In the genomic region with DNA sequence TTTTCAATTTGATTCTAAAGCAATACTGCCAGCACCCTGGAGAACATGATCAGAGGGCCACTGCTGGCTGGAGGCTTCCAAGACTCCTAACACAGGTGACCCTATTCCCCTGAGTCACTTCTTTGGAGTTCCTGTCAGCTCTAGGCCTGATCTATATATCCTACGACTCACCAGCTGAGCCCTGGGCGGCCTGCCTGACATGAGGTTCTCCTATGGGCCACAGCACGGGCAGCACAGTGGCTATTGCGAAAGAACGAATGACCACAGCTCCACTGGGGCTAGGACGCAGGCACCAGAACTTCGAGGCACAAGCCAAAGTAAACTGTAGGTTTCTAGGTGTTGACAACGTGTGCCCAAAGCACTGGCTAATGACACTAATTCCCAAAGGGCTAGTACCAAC, we compare ENCODE assay signal across 18 mouse cellular contexts. TPM values are rescaled to one million over a fixed set of nuclear protein-coding genes. Genes with fewer than 3 reads are reported as not detected.
DNase-seq lines count a peak whose midpoint lies in the region; ATAC-seq and TF ChIP-seq lines count a peak whose summit lies in the region.
"Had no signal": no experiment of that assay in that cellular context is flagged by ENCODE, and none has a peak within 500 bp of the region (broad histone marks: within the 10 kb centered on the region; RNA-seq: fewer than 3 reads in every experiment).

No protein-coding gene starts in this region.

- POLR2A ChIA-PET in Patski (lab: Charles Lee) = no interaction called here

- ATAC-seq in liver, embryonic 12.5 days = no peak
- ATAC-seq in Patski = peak; percentile 27
- no peak for ATAC-seq in midbrain, embryonic 14.5 days (ENCODE audit: low FRiP score, low TSS enrichment)
- ATAC-seq in frontal cortex, adult (ENCODE audit: low TSS enrichment) = no peak
- ATAC-seq: forebrain, postnatal 0 days; hindbrain, embryonic 16.5 days had no signal

- no peak overlapping the region for H3K4me2 ChIP-seq in liver, embryonic 12.5 days
- no peak overlapping the region for H3K4me2 ChIP-seq in midbrain, embryonic 14.5 days (ENCODE audit: low read length)
- H3K4me2 ChIP-seq: limb, embryonic 15.5 days; midbrain, embryonic 12.5 days had no signal

- no peak overlapping the region for H3K27ac ChIP-seq in liver, adult 2 months (replicated peaks; ENCODE audit: insufficient read depth, low read depth, low read length)
- no peak overlapping the region for H3K27ac ChIP-seq in liver, embryonic 12.5 days
- H3K27ac ChIP-seq in midbrain, embryonic 14.5 days (replicated peaks; ENCODE audit: low read depth, low read length) = no peak overlapping the region
- H3K27ac ChIP-seq: left cerebral cortex, adult 2 months; limb, embryonic 15.5 days; midbrain, embryonic 12.5 days had no signal

- no peak overlapping the region for H3K9ac ChIP-seq in liver, adult 2 months (ENCODE audit: low read depth, low read length)
- no peak overlapping the region for H3K9ac ChIP-seq in liver, embryonic 12.5 days
- no peak overlapping the region for H3K9ac ChIP-seq in midbrain, embryonic 14.5 days (replicated peaks; ENCODE audit: low read length)
- H3K9ac ChIP-seq: forebrain, postnatal 0 days; limb, embryonic 15.5 days; midbrain, embryonic 12.5 days had no signal

- H3K79me2 ChIP-seq in liver, adult 2 months (ENCODE audit: control insufficient read depth, insufficient read depth, low read length) = peaks cover 4% of the 10 kb centered on the region

- H3K4me3 ChIP-seq in liver, adult 2 months (ENCODE audit: insufficient read depth, low read depth, low read length) = no peak overlapping the region
- H3K4me3 ChIP-seq in liver, embryonic 12.5 days = no peak overlapping the region
- peak overlapping the region; percentile 38 for H3K4me3 ChIP-seq in megakaryocyte, embryonic 14.5 days (replicated peaks)
- no peak overlapping the region for H3K4me3 ChIP-seq in midbrain, embryonic 14.5 days (replicated peaks; ENCODE audit: low read depth, low read length)
- H3K4me3 ChIP-seq: left cerebral cortex, adult 2 months; limb, embryonic 15.5 days; midbrain, embryonic 12.5 days had no signal

- DNase-seq in liver, adult 2 months (ENCODE audit: extremely low read depth, low read depth, low spot score) = peak; percentile 95
- no peak for DNase-seq in Patski (ENCODE audit: low read depth, low spot score)
- DNase-seq in fibroblast of lung, adult 2 months (ENCODE audit: low read depth) = peak; percentile 15
- DNase-seq in midbrain, embryonic 14.5 days = no peak
- DNase-seq: cerebellum, adult 9-10 months; forebrain, postnatal 0 days; gastrocnemius, postnatal 25 days; kidney, adult 2 months; thymus, postnatal 25 days had no signal

- CTCF ChIA-PET in Patski (lab: Charles Lee) = interaction anchor here (1.5 kb wide), 1 partner anchor 19 kb away, joined by 3 read pairs; no protein-coding TSS in a partner anchor

- H3K9me3 ChIP-seq in liver, embryonic 12.5 days (replicated peaks) = no peaks in the 10 kb centered on the region
- no peaks in the 10 kb centered on the region for H3K9me3 ChIP-seq in megakaryocyte, embryonic 14.5 days
- no peaks in the 10 kb centered on the region for H3K9me3 ChIP-seq in midbrain, embryonic 14.5 days (ENCODE audit: control insufficient read depth, low read length)
- H3K9me3 ChIP-seq: limb, embryonic 15.5 days; midbrain, embryonic 12.5 days had no signal

- no peak for TF ChIP-seq POLR2A in liver, adult 2 months (IDR thresholded peaks at IDR 0.05; ENCODE audit: extremely low read depth, insufficient read depth, low read length)

- 9% methylated on average over 8 of the region's 8 CpGs for WGBS in liver, adult 2 months
- 43% methylated on average over 8 of the region's 8 CpGs for WGBS in liver, embryonic 12.5 days (ENCODE audit: insufficient replicate concordance)
- 90% methylated on average over 8 of the region's 8 CpGs for WGBS in midbrain, embryonic 14.5 days

- H3K4me1 ChIP-seq in liver, adult 2 months (ENCODE audit: control insufficient read depth, insufficient read depth, low read length) = peaks cover 12% of the 10 kb centered on the region
- peaks cover 70% of the 10 kb centered on the region for H3K4me1 ChIP-seq in liver, embryonic 12.5 days
- peaks cover 92% of the 10 kb centered on the region for H3K4me1 ChIP-seq in megakaryocyte, embryonic 14.5 days
- peaks cover 24% of the 10 kb centered on the region for H3K4me1 ChIP-seq in midbrain, embryonic 14.5 days (ENCODE audit: control insufficient read depth, insufficient read depth, low read length)

- TF ChIP-seq CTCF in liver, adult 2 months (IDR thresholded peaks at IDR 0.05; ENCODE audit: low read depth, low read length) = no peak
- no peak for TF ChIP-seq CTCF in Patski (IDR thresholded peaks at IDR 0.05)

- no peaks in the 10 kb centered on the region for H3K27me3 ChIP-seq in liver, adult 2 months (ENCODE audit: control insufficient read depth, insufficient read depth, low read length)
- no peaks in the 10 kb centered on the region for H3K27me3 ChIP-seq in liver, embryonic 12.5 days (replicated peaks)
- H3K27me3 ChIP-seq in Patski = no peaks in the 10 kb centered on the region
- no peaks in the 10 kb centered on the region for H3K27me3 ChIP-seq in megakaryocyte, embryonic 14.5 days (replicated peaks)
- no peaks in the 10 kb centered on the region for H3K27me3 ChIP-seq in midbrain, embryonic 14.5 days (ENCODE audit: control insufficient read depth, insufficient read depth, low read length)
- H3K27me3 ChIP-seq: limb, embryonic 15.5 days; midbrain, embryonic 12.5 days had no signal

- no peaks in the 10 kb centered on the region for H3K36me3 ChIP-seq in liver, adult 2 months (ENCODE audit: control insufficient read depth, insufficient read depth, low read length)
- peaks cover 24% of the 10 kb centered on the region for H3K36me3 ChIP-seq in liver, embryonic 12.5 days
- peaks cover 23% of the 10 kb centered on the region for H3K36me3 ChIP-seq in megakaryocyte, embryonic 14.5 days (replicated peaks; ENCODE audit: low read length)
- H3K36me3 ChIP-seq in midbrain, embryonic 14.5 days (ENCODE audit: control insufficient read depth, insufficient read depth, low read length) = peaks cover 9% of the 10 kb centered on the region

- in situ Hi-C loops in Patski (cut with MboI; ENCODE audit: low pct_unique_long_range_greater_than_20kb) = no loop called here

RNA-seq across cellular contexts. Expression of gene Mllt1, which starts 5.2 kb away (rescaled TPM):
- 3.0 and 4.4 TPM in 2 replicates for total RNA-seq in liver, adult 2 months (2014; rRNA removed)
- polyA plus RNA-seq in liver, adult 2 months (2012; rRNA removed) = 19.4 and 22.7 TPM in 2 replicates
- polyA plus RNA-seq in liver, embryonic 12.5 days (2016; fragmentation: Nextera tagmentation; extraction: Ambion mirVana) = 24.4 and 24.7 TPM in 2 replicates
- 55.0 TPM for polyA plus RNA-seq in Patski (2021)
- polyA plus RNA-seq in megakaryocyte, embryonic 14.5 days (2012; ENCODE audit: insufficient read depth, low replicate concordance) = 43.2 and 95.7 TPM in 2 replicates
- 64.3 and 66.3 TPM in 2 replicates for polyA plus RNA-seq in midbrain, embryonic 14.5 days (2014; fragmentation: Nextera tagmentation; extraction: Ambion mirVana)

RNA-seq across cellular contexts. Expression of gene Acer1, which starts 51.9 kb away (rescaled TPM):
- not detected in 2 replicates for total RNA-seq in liver, adult 2 months (2014; rRNA removed)
- not detected in 2 replicates for polyA plus RNA-seq in liver, adult 2 months (2012; rRNA removed)
- polyA plus RNA-seq in liver, embryonic 12.5 days (2016; fragmentation: Nextera tagmentation; extraction: Ambion mirVana) = not detected in 2 replicates
- not detected for polyA plus RNA-seq in Patski (2021)
- not detected in 2 replicates for polyA plus RNA-seq in megakaryocyte, embryonic 14.5 days (2012; ENCODE audit: insufficient read depth, low replicate concordance)
- polyA plus RNA-seq in midbrain, embryonic 14.5 days (2014; fragmentation: Nextera tagmentation; extraction: Ambion mirVana) = not detected in 2 replicates
- total RNA-seq: forebrain, postnatal 0 days; gastrocnemius, postnatal 25 days; left cerebral cortex, adult 2 months had no signal
- polyA plus RNA-seq: forebrain, postnatal 0 days; heart, postnatal 0 days; hindbrain, embryonic 16.5 days; kidney, adult 2 months; midbrain, embryonic 12.5 days; neural tube, embryonic 11.5 days had no signal

RNA-seq across cellular contexts. Expression of gene 1700061G19Rik, which starts 54.7 kb away (rescaled TPM):
- not detected in 2 replicates for total RNA-seq in liver, adult 2 months (2014; rRNA removed)
- 0.02 TPM in 1 of 2 replicates, not detected in the other for polyA plus RNA-seq in liver, adult 2 months (2012; rRNA removed)
- 0.08 and 0.11 TPM in 2 replicates for polyA plus RNA-seq in liver, embryonic 12.5 days (2016; fragmentation: Nextera tagmentation; extraction: Ambion mirVana)
- not detected for polyA plus RNA-seq in Patski (2021)
- polyA plus RNA-seq in megakaryocyte, embryonic 14.5 days (2012; ENCODE audit: insufficient read depth, low replicate concordance) = 0.36 TPM in 1 of 2 replicates, not detected in the other
- 0.18 and 0.36 TPM in 2 replicates for polyA plus RNA-seq in midbrain, embryonic 14.5 days (2014; fragmentation: Nextera tagmentation; extraction: Ambion mirVana)
- total RNA-seq: gastrocnemius, postnatal 25 days; left cerebral cortex, adult 2 months had no signal

RNA-seq across cellular contexts. Expression of gene Acsbg2, which starts 55.8 kb away (rescaled TPM):
- total RNA-seq in liver, adult 2 months (2014; rRNA removed) = not detected in 2 replicates
- polyA plus RNA-seq in liver, adult 2 months (2012; rRNA removed) = not detected in 2 replicates
- polyA plus RNA-seq in liver, embryonic 12.5 days (2016; fragmentation: Nextera tagmentation; extraction: Ambion mirVana) = not detected in 2 replicates
- not detected for polyA plus RNA-seq in Patski (2021)
- not detected in 2 replicates for polyA plus RNA-seq in megakaryocyte, embryonic 14.5 days (2012; ENCODE audit: insufficient read depth, low replicate concordance)
- not detected in 2 replicates for polyA plus RNA-seq in midbrain, embryonic 14.5 days (2014; fragmentation: Nextera tagmentation; extraction: Ambion mirVana)
- total RNA-seq: forebrain, postnatal 0 days; gastrocnemius, postnatal 25 days; left cerebral cortex, adult 2 months had no signal
- polyA plus RNA-seq: forebrain, postnatal 0 days; hindbrain, embryonic 16.5 days; limb, embryonic 15.5 days; midbrain, embryonic 12.5 days; neural tube, embryonic 11.5 days had no signal

Comparison
In these comparisons a context has a peak if more than half of its experiments do, and no peak if none do; other contexts are left out.
1. DNase-seq: peak in liver, adult 2 months (single experiment) and fibroblast of lung, adult 2 months (single experiment); none in Patski (single experiment) and midbrain, embryonic 14.5 days (single experiment).